ENCODE assay signal across 10 mouse cellular contexts in genomic region chr1:66320378-66321135, GRCm38 (mm10).
A peak's percentile ranks its signal among the peaks of the same experiment; 100 is the strongest.
DNase-seq lines count a peak whose midpoint lies in the region; ATAC-seq lines count a peak whose summit lies in the region.
"Had no signal": no experiment of that assay in that cellular context is flagged by ENCODE, and none has a peak within 500 bp of the region (broad histone marks: within the 10 kb centered on the region; RNA-seq: fewer than 3 reads in every experiment).

No protein-coding gene starts in this region.

- H3K36me3 ChIP-seq in forebrain, embryonic 16.5 days (ENCODE audit: control insufficient read depth, insufficient read depth): no peaks in the 10 kb centered on the region
- no peaks in the 10 kb centered on the region for H3K36me3 ChIP-seq in midbrain, embryonic 13.5 days

- H3K4me2 ChIP-seq in forebrain, embryonic 16.5 days (ENCODE audit: low read length): peak overlapping the region; percentile 58
- peak overlapping the region; percentile 55 for H3K4me2 ChIP-seq in midbrain, embryonic 13.5 days (replicated peaks)
- H3K4me2 ChIP-seq: liver, embryonic 11.5 days had no signal

- peak; percentile 17 for DNase-seq in R1 (ENCODE audit: low read depth, low spot score)
- peak; percentile 67 for DNase-seq in brain, embryonic 18.5 days (ENCODE audit: low read depth, low spot score)
- no peak for DNase-seq in spleen, postnatal 10 days (ENCODE audit: low spot score in 2 of 2)
- no peak for DNase-seq in adrenal gland, postnatal 36 days

- H3K27ac ChIP-seq in forebrain, embryonic 16.5 days (ENCODE audit: low read length): peak overlapping the region; percentile 96
- peak overlapping the region; percentile 99 for H3K27ac ChIP-seq in midbrain, embryonic 13.5 days
- H3K27ac ChIP-seq: kidney, postnatal 0 days had no signal

- no peaks in the 10 kb centered on the region for H3K9me3 ChIP-seq in forebrain, embryonic 16.5 days (ENCODE audit: control insufficient read depth, low read length)
- no peaks in the 10 kb centered on the region for H3K9me3 ChIP-seq in midbrain, embryonic 13.5 days
- H3K9me3 ChIP-seq: megakaryocyte, embryonic 14.5 days had no signal

- WGBS in forebrain, embryonic 16.5 days: 37% methylated on average over 2 of the region's 2 CpGs
- WGBS in midbrain, embryonic 13.5 days: 25% methylated on average over 2 of the region's 2 CpGs

- H3K9ac ChIP-seq in forebrain, embryonic 16.5 days (replicated peaks; ENCODE audit: low read depth, low read length): peak overlapping the region; percentile 50
- H3K9ac ChIP-seq in midbrain, embryonic 13.5 days (replicated peaks): peak overlapping the region; percentile 58

- no peaks in the 10 kb centered on the region for H3K27me3 ChIP-seq in forebrain, embryonic 16.5 days (replicated peaks; ENCODE audit: control insufficient read depth, insufficient read depth, low read length)
- H3K27me3 ChIP-seq in midbrain, embryonic 13.5 days: no peaks in the 10 kb centered on the region
- H3K27me3 ChIP-seq: megakaryocyte, embryonic 14.5 days had no signal

- peak; percentile 70 for ATAC-seq in forebrain, embryonic 16.5 days
- ATAC-seq in midbrain, embryonic 13.5 days: peak; percentile 69
- no peak for ATAC-seq in activated CD4-positive, CD25-positive, alpha-beta regulatory T cell, adult 4 months

- H3K4me1 ChIP-seq in forebrain, embryonic 16.5 days (replicated peaks; ENCODE audit: control insufficient read depth, insufficient read depth, low read length): peaks cover 24% of the 10 kb centered on the region
- H3K4me1 ChIP-seq in midbrain, embryonic 13.5 days (replicated peaks): peaks cover 40% of the 10 kb centered on the region
- H3K4me1 ChIP-seq: megakaryocyte, embryonic 14.5 days had no signal

- H3K4me3 ChIP-seq in forebrain, embryonic 16.5 days (replicated peaks; ENCODE audit: low read length): no peak overlapping the region; the same call in 1 of the 2 replicates
- H3K4me3 ChIP-seq in midbrain, embryonic 13.5 days (replicated peaks): peak overlapping the region; percentile 23
- H3K4me3 ChIP-seq: megakaryocyte, embryonic 14.5 days had no signal

Comparison
In these comparisons a context has a peak if more than half of its experiments do, and no peak if none do; other contexts are left out.
1. DNase-seq: peak in R1 (single experiment) and brain, embryonic 18.5 days (single experiment); none in spleen, postnatal 10 days (0 of 2) and adrenal gland, postnatal 36 days (0 of 2).